Mouse (Mus musculus): ENCODE results near the gene Mapk11.

Mapk11 gene

GRCm38 (mm10) chr15:89149271-89150040 is at the start of gene Mapk11:
Mapk11 (minus strand) TSS chr15:89149628.
- peak; percentile 46 for DNase-seq

DNA sequence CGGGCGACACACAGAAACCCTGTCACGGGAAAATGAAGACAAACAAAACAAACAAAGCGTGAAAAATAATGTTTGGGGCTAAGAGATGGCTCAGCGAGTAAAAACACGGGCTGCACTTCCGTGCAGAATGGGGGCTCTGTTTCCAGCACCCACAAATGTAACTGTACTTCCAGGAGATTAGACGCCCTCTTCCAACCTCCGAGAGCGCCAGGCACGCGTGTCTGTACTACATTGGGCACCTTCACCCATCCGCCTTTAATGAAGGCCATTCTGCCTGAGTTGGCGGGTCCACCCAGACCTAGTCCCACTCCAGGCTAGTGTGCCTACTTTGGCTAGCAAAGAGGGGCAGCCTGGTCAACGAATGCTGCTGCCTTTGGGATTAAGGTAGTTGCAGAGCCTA is 47.6 kb upstream of the Mapk11 start:
- DNase-seq: no peak

DNA sequence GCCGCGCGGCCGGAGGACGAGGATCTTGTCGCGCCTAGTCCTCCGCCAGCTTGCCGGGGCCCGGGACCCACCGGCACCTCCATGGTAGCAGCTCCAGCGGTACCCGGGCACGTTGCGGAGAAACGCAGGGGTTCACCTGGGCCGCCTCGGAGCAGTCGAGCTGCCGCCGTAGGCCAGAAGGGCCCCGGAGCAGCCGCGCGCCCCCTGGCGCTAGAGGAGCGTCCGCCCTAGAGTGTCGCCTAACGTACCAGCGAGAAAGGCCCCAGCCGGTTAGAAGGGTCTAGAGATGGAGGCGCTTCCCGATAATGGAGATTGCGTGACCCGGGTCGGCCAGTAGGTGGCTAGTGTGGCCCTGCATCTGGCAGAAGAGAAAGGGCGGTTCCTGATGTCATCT is 46.9 kb upstream of the Mapk11 start, which contains the start of gene Dennd6b:
Dennd6b (minus strand) TSS at position 184 of the 394 bp plus-strand sequence.
- peak; percentile 97 for DNase-seq

- peak; percentile 95 for DNase-seq
These were observed 46.4 kb upstream of the Mapk11 start for GRCm38 (mm10) chr15:89195690-89196312.

DNA sequence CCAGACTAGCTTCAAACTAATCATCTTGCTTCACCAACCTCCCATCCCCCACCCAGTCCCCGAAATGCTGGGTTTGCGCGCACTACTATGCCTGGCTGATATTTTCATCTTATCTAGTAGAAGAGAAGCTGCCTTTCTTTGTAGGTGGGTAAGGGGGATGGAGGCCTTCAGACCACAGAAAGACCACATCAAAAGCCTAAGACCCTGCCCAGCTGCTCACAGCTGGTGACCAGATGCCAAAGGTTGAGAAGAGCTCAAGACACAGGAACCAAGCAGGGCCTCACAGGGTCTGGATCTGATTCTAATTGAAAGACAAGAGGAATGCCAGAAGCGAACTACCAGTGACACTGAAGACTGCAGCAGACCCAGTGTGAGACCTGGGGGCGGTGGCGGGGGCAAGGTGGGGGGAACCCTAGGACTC is 45.8 kb upstream of the Mapk11 start:
- DNase-seq: no peak

DNA sequence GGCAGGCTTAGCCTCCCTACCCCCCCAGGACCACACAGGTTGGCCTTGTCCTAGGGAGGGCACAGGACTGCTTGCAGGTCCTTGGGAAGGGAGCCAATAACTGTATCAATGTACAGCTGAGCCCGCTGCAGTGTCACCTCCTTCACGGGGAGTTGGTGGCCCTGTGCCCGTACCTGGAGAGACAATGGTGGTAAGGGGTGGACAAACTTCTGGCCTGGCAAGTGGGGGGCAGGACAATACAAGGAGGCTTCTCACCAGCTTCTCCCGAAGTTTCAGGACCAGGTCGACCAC is 35.5 kb upstream of the Mapk11 start:
- DNase-seq: no peak

- DNase-seq: no peak
These were observed 34.9 kb upstream of the Mapk11 start for GRCm38 (mm10) chr15:89184141-89184936.

DNA sequence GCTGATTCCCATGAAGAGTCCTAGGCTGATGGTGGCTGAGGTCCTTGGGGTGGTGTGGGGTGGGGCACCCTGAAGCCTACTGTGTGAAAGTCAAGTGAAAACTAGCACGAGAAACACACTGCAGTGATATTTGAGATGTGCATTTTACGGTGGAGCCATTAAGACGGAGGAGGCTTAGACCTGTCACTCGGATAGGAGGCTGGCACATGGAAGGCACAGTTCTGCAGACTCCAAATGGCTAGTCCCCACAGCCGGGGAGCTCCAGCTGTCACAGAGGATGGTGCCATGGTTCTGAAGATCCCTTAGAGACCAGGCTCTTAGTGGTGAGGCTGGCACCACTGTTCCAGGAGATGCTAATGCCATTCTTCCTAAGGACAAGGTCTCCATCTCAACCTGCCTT is 33.4 kb upstream of the Mapk11 start:
- no peak for DNase-seq

- peak; percentile 39 for DNase-seq
These were observed 32.9 kb upstream of the Mapk11 start for GRCm38 (mm10) chr15:89182328-89182741.

DNA sequence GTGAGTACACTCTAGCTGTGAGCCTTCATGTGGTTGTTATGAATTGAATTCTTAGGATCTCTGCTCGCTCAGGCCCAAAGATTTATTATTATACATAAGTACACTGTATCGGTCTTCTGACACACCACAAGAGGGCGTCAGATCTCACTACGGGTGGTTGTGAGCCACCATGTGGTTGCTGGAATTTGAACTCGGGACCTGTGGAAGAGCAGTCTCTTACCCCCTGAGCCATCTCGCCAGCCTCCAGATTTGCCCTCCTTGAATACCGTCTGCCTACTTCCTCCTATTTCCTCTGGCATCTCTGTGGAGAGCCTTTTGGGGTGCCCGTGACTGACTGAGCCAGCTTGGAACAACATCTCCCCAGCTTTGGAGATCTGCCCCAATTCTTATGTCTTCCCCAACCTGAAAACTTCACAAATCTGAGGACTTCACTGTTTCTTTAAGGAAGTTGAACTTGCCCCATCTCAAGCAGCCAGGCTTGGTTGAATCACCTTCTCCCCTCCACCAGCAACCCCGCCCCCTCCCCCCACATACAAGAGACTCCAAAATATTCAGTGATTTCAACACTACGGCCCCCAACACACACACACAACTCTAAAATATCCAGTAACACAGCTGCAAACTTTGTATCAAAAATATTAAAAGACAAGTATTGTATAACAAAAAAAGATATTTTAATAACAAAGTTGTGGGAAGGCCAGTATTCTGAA is 32.3 kb upstream of the Mapk11 start:
- no peak for DNase-seq

DNA sequence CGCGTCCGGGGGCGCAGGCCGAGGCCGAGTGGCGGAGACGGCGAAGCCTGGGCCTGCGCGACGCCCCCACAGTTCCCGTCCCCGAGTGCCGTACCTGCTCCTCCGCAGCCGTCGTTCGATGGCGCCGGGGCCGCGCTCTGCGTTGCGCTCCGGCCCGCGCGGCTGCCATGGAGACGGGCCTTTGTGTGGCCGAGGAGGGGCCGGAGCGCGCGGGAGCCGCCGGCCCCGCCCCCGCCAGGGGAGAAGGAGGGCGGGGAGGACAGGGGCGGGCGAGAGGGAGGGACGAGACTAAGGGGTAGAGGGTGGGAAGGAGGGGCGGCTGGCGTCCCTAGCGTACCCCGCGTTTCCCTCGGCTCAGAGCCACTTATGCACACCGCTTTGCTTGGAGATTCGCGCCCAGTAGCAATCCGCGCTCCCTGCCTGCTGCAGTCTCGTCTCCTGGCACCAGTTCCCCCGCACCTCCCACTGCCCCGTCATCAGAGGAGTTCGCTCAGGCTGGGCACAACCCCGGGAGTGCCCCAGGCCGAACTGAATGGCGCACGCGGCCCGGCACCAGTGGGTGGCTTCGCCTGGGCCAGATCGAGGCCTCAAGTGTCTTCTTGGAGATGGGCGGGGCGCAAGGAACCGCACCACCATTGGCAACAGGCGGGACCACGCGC is 31.3 kb upstream of the Mapk11 start, which contains the start of gene Plxnb2:
Plxnb2 (minus strand) TSS at position 218 of the 659 bp plus-strand sequence.
- peak; percentile 77 for DNase-seq

GRCm38 (mm10) chr15:89180081-89180541 is 30.7 kb upstream of the Mapk11 start:
- no peak for DNase-seq

DNA sequence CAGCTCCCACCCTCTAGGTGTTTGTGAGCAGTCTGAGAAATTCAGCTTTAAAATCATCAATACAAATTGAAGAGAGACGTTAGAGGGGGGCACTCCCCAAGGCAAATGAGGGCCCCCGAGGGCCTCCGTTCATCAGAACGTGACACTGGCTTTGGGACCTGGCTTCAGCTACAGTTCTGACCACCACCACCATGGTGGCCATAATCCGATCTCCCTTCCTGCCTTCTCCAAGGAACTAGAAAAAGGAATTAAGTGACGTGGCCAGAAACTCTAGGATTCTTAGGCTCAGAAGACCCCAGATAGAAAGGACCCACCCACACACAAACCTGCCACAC is 30.2 kb upstream of the Mapk11 start:
- no peak for DNase-seq

DNA sequence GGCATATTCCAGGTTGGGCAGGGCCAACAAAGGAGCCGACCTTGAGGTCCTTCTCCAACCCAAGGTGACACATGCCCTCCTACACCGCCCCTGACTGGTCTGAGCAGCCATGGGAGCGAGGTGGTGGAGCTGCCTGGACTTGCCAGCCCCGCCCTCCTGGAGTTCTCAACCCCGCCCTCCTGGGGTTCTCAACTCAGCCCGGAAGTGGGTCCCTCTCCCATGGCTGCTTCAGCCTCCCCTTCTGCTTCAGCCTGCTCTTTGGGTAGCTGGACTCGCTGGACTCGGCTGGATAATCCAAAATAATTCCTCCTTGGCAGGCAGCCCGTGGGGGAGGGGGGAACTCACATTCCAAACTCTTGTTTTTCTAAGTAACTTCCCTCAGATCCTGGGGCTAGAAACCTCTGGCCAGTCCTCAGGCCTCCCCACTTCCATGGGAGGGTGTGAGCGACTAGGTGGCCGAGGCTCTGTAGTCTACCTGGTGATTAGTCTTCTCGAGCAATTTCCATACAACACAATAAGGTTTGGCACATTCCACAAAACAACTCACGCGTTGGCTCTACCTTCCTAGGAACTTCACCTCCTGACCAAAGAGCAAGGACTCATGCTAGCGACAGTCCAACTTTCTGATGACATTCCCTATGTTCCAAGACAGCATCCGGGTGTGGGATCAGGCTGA is 29.7 kb upstream of the Mapk11 start:
- DNase-seq: peak; percentile 81

DNA sequence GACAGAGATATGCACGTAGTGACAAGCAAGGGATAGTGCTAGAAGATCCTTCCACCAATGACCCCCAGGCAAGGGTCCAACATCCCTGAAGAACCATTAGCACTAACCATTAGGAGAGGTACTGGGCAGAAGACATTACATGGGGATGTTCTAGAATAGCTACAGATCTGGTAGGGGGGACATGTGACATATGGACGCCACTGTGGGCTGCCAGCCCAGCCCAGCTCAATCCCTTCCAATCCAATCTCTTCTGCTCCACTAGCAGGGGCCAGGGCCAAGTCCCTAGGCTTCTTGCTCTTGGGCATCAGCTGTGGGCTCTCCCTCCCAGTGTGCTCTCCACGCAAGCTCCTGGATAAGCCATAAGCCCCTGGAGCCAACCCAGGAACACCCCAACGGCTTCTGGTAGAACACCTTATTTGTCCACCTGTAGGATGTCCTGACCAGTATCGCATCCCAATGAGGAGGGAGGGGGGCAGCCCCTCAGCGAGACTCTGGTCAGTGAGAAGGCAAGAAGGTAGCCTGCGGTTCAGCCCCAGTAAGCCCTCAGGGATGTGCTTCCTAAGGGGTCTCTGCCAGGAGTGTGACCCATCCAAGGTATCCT is 28.9 kb upstream of the Mapk11 start:
- no peak for DNase-seq

- no peak for DNase-seq
These were observed 28.3 kb upstream of the Mapk11 start for GRCm38 (mm10) chr15:89177576-89178259.

- peak; percentile 96 for DNase-seq
These were observed 27.7 kb upstream of the Mapk11 start for GRCm38 (mm10) chr15:89177121-89177520.

DNA sequence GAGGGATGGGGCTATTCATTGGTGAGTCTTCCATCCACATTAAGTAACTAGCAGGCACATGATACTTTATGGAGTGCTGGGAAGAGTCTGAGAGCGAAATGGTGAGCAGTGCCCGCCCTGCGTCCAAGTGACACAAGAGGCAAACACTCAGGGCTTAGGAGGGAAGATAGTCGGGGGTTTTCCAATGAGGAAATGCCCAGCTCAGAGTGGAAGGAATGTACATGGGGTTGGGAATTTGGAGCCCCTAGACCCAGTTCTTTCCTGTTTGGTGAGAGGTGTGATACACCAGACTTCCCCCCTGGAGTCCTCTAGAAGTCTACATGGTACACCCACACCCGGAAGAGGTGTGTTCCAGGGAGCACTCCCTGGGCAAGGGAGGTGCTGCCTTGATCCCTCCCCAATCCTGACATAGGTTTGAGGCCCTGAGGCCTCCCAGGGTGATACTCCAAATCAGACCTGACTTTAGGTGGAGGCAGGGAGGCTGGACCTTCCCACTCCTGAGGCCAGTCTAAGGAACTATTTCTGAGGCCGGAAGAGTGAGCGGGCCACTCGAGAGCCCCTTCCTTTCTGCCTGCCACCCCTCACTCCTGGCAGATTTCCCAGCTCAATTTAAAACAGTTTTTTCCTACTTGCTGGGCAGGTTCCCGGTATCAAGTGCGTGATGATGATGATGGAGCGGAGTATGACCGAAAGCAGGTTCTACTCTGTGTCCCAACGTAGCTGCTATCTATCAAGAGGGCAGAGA is 26.2 kb upstream of the Mapk11 start:
- DNase-seq: no peak

GRCm38 (mm10) chr15:89174889-89175339 is 25.5 kb upstream of the Mapk11 start:
- no peak for DNase-seq

DNA sequence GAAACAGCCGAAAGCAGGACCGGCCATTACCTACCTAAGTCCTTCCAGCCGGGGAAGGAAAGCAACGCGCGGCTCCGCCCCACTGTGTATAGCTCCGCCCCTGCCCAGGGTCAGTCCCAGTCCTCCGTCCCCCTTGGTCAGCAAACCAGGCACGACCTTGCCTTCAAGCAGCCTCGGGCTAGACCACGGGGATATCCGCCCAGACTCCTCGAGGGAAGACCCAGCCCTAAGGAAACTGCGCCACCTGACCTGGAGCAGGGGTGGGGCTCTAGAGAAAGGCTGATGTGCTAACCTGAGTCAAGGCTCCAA is 24.4 kb upstream of the Mapk11 start:
- DNase-seq: peak; percentile 71

Data from lung, postnatal 14 days (tissue).